Mouse (Mus musculus) cerebellum, adult 11-12 months (tissue): ENCODE data around the gene Gmfb.
"Not testable (repeated sequence)": the region's sequence is repeated elsewhere in the genome, so short reads cannot be mapped to it uniquely, and the experiment has no call there.

Experiments used
- DNase-seq: peaks from one replicate; pipeline ENCODE4 v3.0.0; 2022

Gmfb gene

DNA sequence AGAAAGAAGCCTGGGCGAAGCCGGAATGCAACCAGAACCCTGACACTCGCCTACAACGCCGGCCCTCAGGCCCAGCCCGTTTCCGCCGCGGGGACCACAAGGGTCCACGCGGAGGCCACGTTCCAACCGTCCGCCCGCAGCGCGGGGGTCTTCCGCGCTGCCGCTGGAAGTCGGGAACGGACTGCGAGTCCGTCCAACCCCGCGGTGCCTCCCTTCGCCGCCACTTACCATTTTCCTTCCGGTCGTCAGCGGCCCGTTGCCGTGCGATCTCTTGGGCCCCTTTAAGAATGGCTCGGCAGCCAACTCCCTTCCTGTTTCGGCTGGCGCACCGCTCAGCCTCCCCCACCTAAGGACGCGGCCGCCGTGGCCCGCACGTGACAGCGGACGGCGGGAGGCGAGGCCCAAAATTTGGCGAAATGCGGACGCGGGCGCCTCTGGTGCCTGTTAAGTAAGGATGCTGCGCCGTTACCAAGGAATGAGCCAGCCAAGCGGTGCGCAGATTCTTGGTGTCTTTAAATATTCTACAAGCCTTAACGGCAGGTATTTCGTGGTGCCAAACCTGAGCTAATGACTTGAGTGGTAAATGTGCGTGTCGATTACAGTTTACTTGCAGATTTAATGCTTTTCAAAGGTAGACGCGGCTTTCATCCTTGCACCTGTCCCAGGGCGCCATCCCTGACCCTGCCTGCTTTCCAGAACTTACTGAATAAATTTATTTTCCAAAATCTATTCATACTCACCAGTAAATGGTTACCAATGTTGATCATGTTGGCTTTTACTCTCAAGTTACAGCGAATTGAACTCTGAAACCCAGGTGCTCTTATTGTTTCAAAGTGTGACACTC, at the start of gene Gmfb:
Gene Gmfb, minus strand, starts transcription at position 370 of the 844 bp plus-strand sequence.
- DNase-seq: peak; percentile 95

DNA sequence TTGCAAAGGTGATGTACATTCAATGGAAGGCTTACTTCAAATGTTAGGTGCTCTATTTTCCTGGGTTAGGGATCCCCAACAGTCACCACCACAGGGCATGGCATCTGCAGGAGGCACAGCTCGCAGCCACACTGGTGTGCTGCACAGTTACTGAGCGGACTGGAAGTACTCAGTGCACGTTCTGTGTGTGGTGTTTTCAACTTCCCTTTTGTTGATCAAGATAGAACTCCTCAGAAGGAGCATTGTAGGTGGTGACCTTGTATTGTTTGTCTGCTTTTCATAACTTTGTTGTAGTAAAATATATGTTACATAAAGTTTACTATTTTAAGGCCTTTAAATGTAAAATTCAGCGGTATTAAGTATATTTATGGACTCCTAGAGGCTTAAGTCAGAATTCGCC, 40.9 kb upstream of the Gmfb start:
- no peak for DNase-seq

DNA sequence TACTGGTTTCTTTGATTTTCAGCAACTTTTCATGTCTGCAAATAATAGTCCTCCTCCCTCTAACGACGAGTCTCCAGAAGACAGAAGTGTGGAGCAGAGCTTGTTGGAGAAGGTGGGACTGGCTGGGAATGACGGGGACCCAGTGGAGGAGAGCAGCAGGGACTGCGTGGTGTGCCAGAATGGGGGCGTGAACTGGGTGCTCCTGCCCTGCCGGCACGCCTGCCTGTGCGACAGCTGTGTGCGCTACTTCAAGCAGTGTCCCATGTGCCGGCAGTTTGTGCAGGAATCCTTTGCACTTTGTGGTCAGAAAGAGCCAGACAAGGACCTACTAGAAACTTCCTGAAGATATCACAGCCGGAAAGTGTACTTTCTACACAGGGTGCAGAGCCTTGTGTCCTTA, 31.6 kb upstream of the Gmfb start:
- no peak for DNase-seq

DNA sequence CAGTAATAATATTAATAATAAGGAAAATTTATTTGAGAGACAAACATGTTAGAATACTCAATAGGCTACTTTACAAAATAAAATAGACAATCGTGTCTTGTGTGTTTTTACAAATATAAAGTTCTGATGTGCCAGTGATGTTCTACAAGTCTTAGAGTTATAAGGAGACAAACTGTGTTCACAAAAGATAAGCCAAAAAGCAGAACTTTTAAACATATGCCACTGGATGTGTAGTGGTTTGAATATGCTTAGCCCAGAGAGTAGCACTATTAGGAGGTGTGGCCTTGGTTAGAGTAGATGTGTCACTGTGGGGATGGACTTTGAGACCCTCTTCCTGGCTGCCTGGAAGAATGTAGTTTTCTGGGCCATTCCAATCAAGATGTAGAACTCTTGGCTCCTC, 27.7 kb upstream of the Gmfb start:
- DNase-seq: no peak

DNA sequence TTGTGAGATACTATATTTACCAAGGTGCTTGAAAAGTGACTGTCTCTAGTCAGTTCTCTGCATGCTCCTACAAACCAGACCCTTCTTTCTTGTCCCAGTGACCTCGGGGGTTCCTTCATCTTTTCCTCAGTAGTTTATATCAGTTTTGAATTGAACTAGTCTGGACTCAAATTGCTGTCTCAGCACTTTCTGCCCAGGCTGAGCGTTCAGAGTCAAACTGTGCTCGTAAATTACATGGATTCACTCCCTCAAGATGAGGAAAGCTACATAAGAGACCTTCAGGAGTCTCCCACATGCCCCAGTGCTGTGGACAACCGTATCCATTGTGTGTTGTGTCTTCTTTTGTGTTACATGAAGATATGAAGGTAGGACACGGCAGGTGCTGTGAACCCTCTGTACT, 26.7 kb upstream of the Gmfb start:
- DNase-seq: no peak

DNA sequence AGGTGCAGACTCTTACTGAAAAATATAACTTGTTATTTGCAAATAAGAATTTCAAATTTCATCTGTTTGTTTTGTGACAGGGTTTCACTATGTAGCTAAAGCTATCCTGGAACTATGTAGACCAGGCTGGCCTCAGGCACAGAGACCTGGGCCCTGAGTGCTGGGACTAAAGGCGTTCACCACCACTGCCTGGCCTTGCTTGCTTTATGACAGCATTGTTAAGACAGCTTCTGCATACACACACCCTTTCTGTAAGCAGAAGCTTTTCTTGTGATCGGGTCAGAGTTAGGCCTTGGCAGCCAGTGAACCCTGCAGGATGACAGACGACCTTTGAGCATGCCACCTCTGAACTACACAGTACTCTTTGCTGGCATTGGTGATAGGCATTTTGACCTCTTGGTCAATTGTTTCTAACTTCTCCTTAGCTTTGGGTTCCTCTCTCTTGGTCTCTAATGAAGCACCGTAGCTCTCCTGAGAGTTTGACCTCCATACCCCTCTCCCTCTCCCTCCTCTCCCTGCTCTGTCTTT, 26.1 kb upstream of the Gmfb start:
- DNase-seq: no peak

DNA sequence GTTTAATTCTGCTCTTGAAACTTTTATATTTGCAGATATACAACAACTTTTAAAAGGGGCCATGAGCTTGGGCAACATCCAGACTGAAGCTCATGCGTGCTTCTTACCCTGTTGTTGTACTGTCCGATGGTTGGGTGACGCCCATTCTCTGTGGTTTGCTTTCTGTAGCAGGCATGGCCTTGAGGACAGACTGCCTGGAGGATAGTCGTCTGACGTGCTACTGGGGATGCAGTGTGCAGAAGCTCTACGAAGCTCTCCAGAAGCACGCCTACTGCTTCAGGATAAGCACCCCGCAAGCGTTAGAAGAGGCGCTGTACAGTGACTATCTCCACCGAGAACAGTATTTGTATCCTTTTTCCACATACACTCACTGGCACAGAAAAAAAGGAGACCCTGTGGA, 23.7 kb upstream of the Gmfb start:
- no peak for DNase-seq

DNA sequence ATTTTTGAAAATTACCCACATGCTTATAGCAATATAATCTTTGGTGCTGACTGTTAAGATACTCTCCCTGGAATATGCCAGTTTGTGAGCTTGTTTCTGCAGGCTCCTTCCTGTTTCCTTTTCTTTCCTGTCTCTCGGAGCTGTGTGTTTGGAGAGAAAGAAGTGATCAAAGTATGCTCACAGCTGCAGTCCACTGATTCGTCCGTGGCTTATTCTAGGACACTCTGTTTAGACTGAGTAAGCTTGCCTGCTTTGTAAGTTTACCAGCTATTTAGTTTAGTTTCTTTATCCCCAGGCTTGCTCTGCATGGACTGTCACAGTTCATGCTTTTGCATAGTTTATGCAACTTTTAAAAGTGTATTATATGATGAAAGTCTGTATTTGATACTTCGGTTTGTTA, 17.3 kb upstream of the Gmfb start:
- no peak for DNase-seq

DNA sequence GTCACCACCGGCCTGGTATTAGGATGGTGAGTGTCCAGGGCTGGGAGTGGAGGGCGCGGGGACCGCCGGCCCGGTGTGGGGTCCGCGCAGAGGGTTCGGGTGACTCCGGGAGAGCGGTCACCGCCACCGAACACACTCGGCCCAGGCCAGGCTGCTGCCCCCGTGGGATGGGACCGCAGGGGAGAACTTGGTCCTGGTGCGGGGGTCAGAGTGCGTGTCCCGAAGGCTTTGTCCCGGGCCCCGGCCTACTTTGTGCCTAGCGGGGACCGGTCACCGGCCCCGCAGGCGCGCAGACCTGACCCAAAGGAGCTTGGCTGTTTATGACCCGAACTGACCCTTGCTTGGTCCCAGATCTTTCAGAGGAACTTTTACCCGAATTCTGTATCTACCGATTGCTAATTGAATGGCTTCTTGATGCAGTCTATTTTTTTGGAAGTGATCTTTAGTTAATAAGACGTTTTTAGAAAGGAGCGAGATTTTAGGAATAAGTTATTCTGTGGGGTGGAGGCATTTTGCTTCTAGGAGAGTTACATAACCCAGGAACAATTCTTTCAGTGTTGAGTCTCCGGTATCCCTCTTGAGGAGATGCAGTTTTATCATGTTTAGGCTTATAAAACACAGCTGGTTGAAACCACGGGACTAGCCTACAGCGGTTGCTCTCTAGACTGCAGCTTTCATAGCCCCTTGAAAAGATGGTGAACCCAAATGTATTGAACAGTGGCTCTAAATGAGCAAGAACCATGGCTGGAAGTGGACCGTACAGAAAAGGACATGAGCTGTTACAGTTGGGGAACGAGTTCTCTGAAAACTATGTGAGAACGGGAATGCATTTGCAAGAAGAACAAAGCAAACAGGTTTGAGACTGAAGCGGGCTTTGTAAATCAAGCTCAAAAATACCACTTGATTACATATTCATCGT, 10.6 kb upstream of the Gmfb start:
- no peak for DNase-seq

DNA sequence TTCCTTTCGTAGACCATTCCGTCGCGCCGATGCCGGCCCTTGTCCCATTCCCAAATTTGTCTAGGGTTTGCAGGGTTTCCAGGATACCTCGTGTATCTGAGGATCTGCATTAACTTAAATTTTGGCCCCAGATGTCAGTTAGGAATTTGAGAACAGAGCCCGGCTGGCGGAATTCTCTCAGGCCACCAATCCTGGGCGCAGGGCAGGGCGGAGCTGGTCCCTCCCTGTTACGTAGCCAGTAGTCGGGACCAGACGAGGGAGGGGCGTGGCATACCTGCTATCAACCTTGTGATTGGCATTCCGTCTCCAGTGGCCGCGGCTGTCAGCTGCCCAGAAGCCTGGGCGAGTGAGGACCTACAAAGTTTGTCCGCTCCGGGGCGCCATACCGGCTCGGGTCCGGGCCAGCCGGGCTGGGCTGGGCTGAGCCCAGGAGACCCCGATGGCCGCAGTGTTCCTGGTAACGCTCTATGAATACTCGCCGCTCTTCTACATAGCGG, 9.8 kb upstream of the Gmfb start, which contains the start of gene Cgrrf1:
Gene Cgrrf1, plus strand, starts transcription at position 289 of the 497 bp plus-strand sequence.
- peak; percentile 98 for DNase-seq

DNA sequence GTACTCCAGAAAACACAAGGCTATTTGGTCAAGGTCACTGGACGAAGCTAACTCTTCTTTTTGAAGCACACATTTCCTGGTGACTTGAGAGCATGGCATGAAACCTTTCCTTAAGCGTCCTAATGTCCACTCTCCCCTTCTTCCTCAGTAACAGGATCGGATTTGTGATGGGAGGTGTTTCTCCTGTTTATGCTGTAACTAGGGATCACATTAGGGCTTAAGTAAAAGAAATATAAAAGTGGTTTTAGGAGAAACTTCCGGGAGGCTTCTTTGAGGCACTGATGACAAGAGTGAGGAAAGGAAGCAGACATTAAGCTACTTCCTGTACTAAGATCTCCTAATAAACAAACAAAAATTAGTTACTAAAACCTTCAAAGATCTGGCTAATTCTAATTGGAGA, 9.3 kb upstream of the Gmfb start:
- DNase-seq: no peak

DNA sequence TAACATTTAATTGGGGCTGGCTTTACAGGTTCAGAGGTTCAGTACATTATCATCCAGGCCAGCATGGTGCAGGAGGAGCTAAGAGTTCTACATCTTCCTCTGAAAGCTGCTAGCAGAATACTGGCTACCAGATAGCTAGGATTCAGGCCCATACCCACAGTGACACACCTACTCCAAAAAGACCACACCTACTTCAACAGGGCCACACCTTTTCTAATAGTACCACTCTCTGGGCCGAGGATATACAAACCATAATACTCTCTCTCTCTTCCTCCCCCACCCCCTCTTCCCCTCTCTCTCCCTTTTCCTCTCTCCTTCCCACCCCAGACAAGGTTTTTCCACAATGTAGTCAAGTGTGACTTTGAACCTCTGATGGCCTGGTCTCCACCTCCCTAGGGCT, 5.4 kb upstream of the Gmfb start:
- no peak for DNase-seq

DNA sequence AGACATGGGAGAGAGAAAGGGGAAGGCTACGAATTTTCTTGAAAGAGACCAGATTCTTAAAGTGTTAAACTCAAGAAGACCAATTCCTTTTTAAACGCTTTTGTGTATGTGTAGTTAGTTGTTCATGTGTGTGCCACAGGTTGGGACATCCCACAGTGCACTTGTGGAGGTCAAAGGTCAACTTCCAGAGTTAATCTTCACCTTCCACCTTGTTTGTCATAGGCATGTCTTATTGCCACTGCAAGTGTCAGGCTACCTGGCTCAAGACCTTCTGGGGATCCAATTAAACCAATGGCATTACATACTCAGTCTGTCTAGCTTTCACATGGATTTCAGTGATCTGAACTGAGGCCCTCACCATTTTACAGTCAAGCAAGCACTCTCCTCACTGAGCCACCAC, 2.0 kb upstream of the Gmfb start:
- DNase-seq: no peak

DNA sequence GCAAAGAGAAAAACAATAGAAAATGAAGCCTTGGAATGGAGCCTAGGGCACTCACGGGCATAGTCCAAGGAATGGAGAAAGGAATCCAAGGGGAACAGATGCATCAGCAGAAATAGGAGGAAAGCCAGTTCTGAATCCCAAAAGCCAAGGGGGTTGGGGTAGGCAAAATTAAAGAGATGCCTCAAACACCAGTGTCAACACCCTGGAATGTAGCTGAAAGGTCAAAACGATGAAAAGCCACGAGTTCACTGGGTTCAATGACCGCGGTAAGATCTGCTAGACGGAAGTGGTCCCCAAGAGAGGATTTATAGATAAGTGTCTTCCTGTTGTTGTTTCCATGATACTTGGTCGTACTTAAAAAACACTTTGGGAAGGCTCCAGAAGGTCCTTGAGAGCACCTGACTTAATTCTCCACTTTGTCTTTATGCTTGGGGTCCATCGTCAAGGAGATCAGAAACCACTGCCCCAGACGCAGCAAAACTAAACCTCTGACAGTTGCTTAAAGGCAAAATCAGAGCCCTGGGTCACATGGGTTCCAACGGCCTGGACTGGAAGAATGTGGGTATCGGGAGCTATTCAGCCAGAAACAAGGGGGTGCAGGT, 670 bp downstream of the Gmfb start:
- peak; percentile 35 for DNase-seq

DNA sequence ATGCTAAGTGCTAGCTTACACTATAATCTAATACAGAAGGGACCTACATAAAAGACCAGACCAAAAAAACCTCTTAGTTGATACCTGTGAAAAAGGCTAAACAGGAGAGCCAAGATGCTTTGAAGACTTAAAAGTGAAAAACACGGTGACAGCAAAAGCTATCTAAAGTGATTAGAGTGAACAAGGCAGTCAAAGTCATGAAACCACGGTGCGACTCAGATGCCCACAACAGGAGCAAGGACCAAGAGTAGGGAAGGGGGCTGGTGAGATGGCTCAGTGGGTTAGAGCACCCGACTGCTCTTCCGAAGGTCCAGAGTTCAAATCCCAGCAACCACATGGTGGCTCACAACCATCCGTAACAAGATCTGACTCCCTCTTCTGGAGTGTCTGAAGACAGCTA, 2.1 kb downstream of the Gmfb start:
- DNase-seq: not testable (repeated sequence)

DNA sequence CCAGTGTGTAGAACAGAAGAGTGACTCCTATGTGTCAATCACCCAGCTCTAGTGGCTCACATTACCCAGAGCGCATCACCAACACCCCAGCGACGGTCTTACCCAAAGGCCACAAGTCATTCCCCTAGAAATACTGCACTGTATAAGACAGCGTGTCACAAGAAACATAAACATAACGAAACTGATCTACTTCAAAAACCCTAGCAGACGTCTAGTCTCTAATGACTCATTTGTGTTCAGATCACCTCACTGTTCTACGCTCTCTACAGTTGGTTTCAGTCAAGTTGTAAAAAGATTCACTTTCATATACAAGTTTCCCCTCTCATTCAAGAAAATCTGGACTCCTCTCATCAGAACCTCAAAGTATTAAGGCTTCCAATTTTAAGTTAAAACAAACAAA, 3.3 kb downstream of the Gmfb start:
- no peak for DNase-seq

DNA sequence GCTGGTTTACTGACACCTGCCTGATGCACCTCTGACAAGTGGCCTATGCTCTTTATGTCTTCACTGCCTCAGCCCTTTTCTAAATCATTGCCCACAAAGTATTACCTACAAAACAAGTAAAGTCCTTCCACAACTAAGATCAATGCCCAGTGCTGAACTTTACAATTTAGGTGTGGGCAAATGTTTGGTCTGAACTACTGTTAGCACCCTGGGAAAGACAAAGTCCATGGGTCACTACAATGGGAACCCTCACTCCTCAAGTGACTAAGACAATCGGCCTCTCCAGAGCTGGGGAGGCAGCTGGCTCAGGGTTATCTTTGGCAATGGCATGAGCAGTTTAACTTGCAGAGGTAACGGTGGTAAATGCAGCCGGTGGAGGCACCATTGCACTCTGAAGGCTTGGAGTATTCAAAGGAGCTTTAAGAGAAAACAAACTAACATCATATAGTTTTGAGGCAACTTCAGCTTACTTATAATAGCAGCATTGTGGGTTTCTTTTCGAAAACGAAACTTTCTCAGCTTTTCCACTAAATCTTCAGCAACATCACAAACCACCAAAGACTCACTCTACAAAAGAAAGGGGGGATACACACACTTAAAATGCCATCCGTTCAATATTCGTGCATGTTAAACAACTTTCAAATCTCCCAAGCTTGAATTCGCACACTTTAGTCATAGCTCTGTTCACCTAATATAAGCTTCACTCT, 5.0 kb downstream of the Gmfb start:
- DNase-seq: no peak

DNA sequence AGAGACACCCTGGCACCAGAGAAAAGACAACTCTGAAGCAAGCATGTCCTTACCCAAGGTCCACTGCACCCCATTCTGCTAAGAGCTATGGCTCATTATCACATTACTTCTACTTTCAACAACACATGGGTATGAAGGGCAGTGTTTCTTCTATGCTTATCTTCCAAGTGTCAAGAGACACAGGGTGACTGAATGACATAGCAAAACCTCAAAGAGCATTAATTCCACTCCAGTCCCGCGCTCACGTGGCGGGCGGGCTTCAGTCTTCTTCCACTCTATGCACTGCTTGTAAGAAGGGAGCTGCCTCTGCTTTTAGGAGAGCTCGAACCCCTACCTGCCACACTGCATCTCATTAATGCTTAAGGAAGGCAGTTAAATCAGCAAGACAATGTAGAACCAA, 6.4 kb downstream of the Gmfb start:
- no peak for DNase-seq

DNA sequence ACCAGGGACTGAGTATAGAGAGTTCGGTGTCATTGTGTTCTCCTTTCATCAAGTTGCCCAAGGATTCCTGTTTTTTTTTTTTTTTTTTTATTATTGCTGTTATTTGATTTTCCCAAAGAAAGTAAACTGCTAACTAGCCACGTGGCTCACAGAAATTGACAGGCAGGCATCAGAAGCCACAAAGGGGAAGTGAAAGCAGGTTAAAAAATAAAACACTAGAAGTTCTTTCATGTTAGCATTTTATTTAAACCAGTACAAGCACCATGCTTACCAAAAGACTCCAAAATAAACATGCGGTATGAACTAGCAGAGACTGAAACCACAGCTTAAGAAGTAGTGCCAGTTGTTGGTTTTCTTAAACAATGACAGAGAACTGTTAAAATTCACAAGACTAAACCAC, 14.1 kb downstream of the Gmfb start:
- DNase-seq: no peak

DNA sequence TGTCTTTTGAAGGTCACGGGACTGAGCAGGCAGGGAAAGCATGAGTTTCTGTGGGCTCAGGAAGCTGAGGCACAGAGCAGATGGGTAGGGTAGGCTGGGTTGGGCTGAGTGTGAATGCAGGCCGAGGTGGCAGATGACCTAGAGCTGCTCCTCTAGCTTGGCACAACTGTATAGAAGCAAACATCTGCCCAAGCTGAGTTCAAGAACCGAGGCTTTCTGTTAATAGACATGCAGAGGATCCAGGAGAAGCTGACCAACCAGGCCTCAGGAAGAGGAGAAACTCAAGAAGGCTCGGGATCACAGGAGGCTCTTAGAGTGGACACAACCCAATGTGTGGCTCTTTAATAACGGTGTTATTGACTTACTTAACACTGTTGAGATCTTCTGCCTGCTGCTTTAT, 15.9 kb downstream of the Gmfb start:
- no peak for DNase-seq

DNA sequence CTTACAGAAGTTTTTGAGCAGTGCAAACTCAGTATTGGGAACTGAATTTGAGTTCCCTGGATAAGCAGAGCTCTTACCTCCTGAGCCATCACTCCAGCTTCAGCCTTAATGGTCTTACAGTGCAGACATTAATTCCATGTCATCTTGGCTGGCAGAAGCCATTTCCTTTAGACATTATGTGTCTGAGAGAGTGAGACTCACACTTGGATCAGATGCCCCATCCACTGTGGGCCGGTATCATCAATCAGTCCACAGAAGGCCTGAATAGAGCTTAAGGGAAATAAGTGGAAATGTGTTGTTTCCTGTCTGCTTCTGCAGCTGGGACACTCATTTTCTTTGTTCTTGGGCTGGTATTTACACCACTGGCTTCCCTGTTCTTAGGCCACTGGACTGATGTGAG, 18.3 kb downstream of the Gmfb start:
- DNase-seq: no peak

DNA sequence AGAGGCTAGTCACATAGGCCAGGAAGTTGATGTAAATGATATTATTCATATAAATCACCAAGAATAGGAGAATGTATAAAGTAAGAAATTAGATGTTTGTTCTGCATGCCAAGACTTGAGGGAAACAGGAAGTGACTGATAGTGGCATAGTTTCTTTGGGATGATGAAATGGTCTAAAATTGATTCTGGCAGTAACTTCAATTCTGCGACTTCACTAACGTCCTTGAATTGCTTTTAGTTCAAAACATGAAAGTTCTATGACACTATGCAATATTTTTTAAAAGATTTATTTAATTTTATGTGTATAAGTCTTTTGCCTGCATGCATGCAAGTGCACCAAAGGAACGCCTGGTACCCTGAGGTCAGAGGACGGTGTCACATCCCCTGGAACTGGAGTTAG, 18.8 kb downstream of the Gmfb start:
- no peak for DNase-seq
